Mouse (Mus musculus): ENCODE data around the gene Prickle3.
"Not testable (repeated sequence)": the region's sequence is repeated elsewhere in the genome, so short reads cannot be mapped to it uniquely, and the experiment has no call there.

The Prickle3 gene

GRCm38 (mm10) chrX:7670921-7671623 lies 14.0 kb downstream of the Prickle3 start, which contains the start of gene Plp2:
Gene Plp2 (minus strand): TSS chrX:7671390.
- DNase-seq (ENCODE audit: low spot score in 2 of 2) = peak in 1 of 2 experiments; percentile 33

- DNase-seq (ENCODE audit: low spot score in 2 of 2) = no peak
Measured at GRCm38 (mm10) chrX:7672739-7673138, 15.7 kb downstream of the Prickle3 start.

- no peak for DNase-seq (ENCODE audit: low spot score in 2 of 2)
Measured at GRCm38 (mm10) chrX:7673578-7674281, 16.7 kb downstream of the Prickle3 start.

- no peak for DNase-seq (ENCODE audit: low spot score in 2 of 2)
Measured at GRCm38 (mm10) chrX:7674284-7675000, 17.4 kb downstream of the Prickle3 start.

- no peak for DNase-seq (ENCODE audit: low spot score in 2 of 2)
Measured at GRCm38 (mm10) chrX:7675001-7675380, 17.9 kb downstream of the Prickle3 start.

GRCm38 (mm10) chrX:7678986-7679385 lies 21.9 kb downstream of the Prickle3 start:
- no peak for DNase-seq (ENCODE audit: low spot score in 2 of 2)

- peak; percentile 84 to 87 for DNase-seq (ENCODE audit: low spot score in 2 of 2)
Measured at GRCm38 (mm10) chrX:7679405-7680056, 22.5 kb downstream of the Prickle3 start.

- DNase-seq (ENCODE audit: low spot score in 2 of 2) = no peak
Measured at GRCm38 (mm10) chrX:7680057-7680412, 23.0 kb downstream of the Prickle3 start.

- DNase-seq (ENCODE audit: low spot score in 2 of 2) = no peak
Measured at GRCm38 (mm10) chrX:7680864-7681263, 23.8 kb downstream of the Prickle3 start, which contains the start of gene Magix. Gene Magix (minus strand): TSS chrX:7681251.

GRCm38 (mm10) chrX:7688321-7688720 lies 31.3 kb downstream of the Prickle3 start:
- no peak for DNase-seq (ENCODE audit: low spot score in 2 of 2)

GRCm38 (mm10) chrX:7690486-7690885 lies 33.4 kb downstream of the Prickle3 start:
- no peak for DNase-seq (ENCODE audit: low spot score in 2 of 2)

- DNase-seq (ENCODE audit: low spot score in 2 of 2) = no peak
Measured at GRCm38 (mm10) chrX:7692862-7693261, 35.8 kb downstream of the Prickle3 start.

- DNase-seq (ENCODE audit: low spot score in 2 of 2) = no peak
Measured at GRCm38 (mm10) chrX:7696520-7696919, 39.5 kb downstream of the Prickle3 start.

GRCm38 (mm10) chrX:7696954-7697381 lies 39.9 kb downstream of the Prickle3 start, which contains the start of gene Gpkow:
Gene Gpkow (plus strand): TSS chrX:7697131.
- peak; percentile 69 to 72 for DNase-seq (ENCODE audit: low spot score in 2 of 2)

GRCm38 (mm10) chrX:7713764-7714134 lies 56.7 kb downstream of the Prickle3 start:
- DNase-seq (ENCODE audit: low spot score in 2 of 2) = not testable (repeated sequence)

- DNase-seq (ENCODE audit: low spot score in 2 of 2) = peak; percentile 89
Measured at GRCm38 (mm10) chrX:7714135-7714899, 57.3 kb downstream of the Prickle3 start, which contains the start of gene Wdr45. Gene Wdr45 (plus strand): TSS chrX:7714333.

- not testable (repeated sequence) for DNase-seq (ENCODE audit: low spot score in 2 of 2)
Measured at GRCm38 (mm10) chrX:7716058-7716457, 59.0 kb downstream of the Prickle3 start.

All from urinary bladder, postnatal 4 days (tissue).